Mouse (Mus musculus) C2C12 (cell line): ENCODE data around the gene Hoxa9. TPM values are rescaled to one million over a fixed set of nuclear protein-coding genes. Genes with fewer than 3 reads are reported as not detected.

Experiments used
- H3K27me3 ChIP-seq: one replicate; pipeline ENCODE4 v1.6.1; 2011; ENCODE audit not compliant: control insufficient read depth, insufficient read depth, insufficient read length
- H3K36me3 ChIP-seq: one replicate; pipeline ENCODE4 v1.6.1; 2011; ENCODE audit not compliant: control insufficient read depth, insufficient read depth
- H3K4me3 ChIP-seq: one replicate; pipeline ENCODE4 v1.5.1; 2011; ENCODE audit warnings: mild to moderate bottlenecking, control low read depth; ENCODE audit not compliant: poor library complexity, insufficient read depth, severe bottlenecking
- H3K79me2 ChIP-seq: one replicate; pipeline ENCODE4 v1.6.1; 2011; ENCODE audit not compliant: control insufficient read depth, insufficient read depth
- H3K79me3 ChIP-seq: one replicate; pipeline ENCODE4 v1.6.1; 2011; ENCODE audit warnings: low read depth, control low read depth
- H3ac ChIP-seq: one replicate; pipeline ENCODE3; 2011; ENCODE audit warnings: low read depth; ENCODE audit not compliant: control insufficient read depth, insufficient read length
- CEBPB ChIP-seq: IDR thresholded peaks from one replicate; pipeline ENCODE4 v1.6.1; 2011; ENCODE audit warnings: low read depth, mild to moderate bottlenecking, control low read depth, moderate library complexity
- CTCF ChIP-seq: IDR thresholded peaks from one replicate; pipeline ENCODE4 v1.5.1; 2011; ENCODE audit not compliant: control insufficient read depth, insufficient read depth, insufficient read length
- FOSL1 ChIP-seq: IDR thresholded peaks from one replicate; pipeline ENCODE4 v1.8.0; 2011; ENCODE audit warnings: mild to moderate bottlenecking, low read length; ENCODE audit not compliant: poor library complexity, insufficient read depth, severe bottlenecking
- MAX ChIP-seq: IDR thresholded peaks from one replicate; pipeline ENCODE4 v1.6.1; 2011; ENCODE audit warnings: mild to moderate bottlenecking, control low read depth
- MYOD1 ChIP-seq: IDR thresholded peaks from one replicate; pipeline ENCODE4 v1.6.1; 2011; ENCODE audit warnings: low read depth; ENCODE audit not compliant: control insufficient read depth, insufficient read length
- MYOG ChIP-seq: IDR thresholded peaks from one replicate; pipeline ENCODE4 v1.6.1; 2011; ENCODE audit not compliant: control insufficient read depth, insufficient read length; ENCODE audit errors: extremely low read depth
- USF1 ChIP-seq: IDR thresholded peaks from one replicate; pipeline ENCODE4 v1.6.1; 2011; ENCODE audit warnings: low read depth, mild to moderate bottlenecking, control low read depth, moderate library complexity
- long read RNA-seq, 2 experiments: library from polyadenylated mRNA; unstranded; transcript quantifications; one replicate each; pipeline ENCODE4 v2.0.0; 2019 to 2020
- polyA plus RNA-seq: library from polyadenylated mRNA; unstranded; fragments of >200 nt; fragmentation: generic; extraction: Trizol; gene quantifications from one replicate; pipeline ENCODE4 v1.2.1, GENCODE M21; 2012; ENCODE audit warnings: missing spikeins

Gene Hoxa9
- polyA plus RNA-seq, result 19.3 TPM
- long read RNA-seq, experiment 1, transcript Hoxa9-201 (2 exons, 3,226 nt), result minor isoform, 10 of 30 reads
- long read RNA-seq, experiment 1, transcript Hoxa9-202 (3 exons, 851 nt), result major isoform, 15 of 30 reads
- long read RNA-seq, experiment 1, partial matches to known transcripts, result 0 of 30 reads
- long read RNA-seq, experiment 1, other reads (novel, unspliced or antisense), result 5 of 30 reads
- long read RNA-seq, experiment 2, transcript Hoxa9-202 (3 exons, 851 nt), result major isoform, 47 of 95 reads
- long read RNA-seq, experiment 2, transcript Hoxa9-201 (2 exons, 3,226 nt), result minor isoform, 41 of 95 reads
- long read RNA-seq, experiment 2, partial matches to known transcripts, result 0 of 95 reads
- long read RNA-seq, experiment 2, other reads (novel, unspliced or antisense), result 7 of 95 reads

- H3K79me3 ChIP-seq, result peaks cover 85% of the 10 kb centered on the region
- H3K27me3 ChIP-seq, result no peaks in the 10 kb centered on the region
- TF ChIP-seq USF1, result no peak
- TF ChIP-seq MAX, result no peak
- TF ChIP-seq MYOD1, result no peak
- TF ChIP-seq FOSL1, result no peak
- no peak for TF ChIP-seq MYOG
- TF ChIP-seq CEBPB, result no peak
- H3ac ChIP-seq, result peak within 1 kb of the TSS; percentile 78
- no peaks in the 10 kb centered on the region for H3K36me3 ChIP-seq
- H3K79me2 ChIP-seq, result peaks cover 100% of the 10 kb centered on the region
- peak within 1 kb of the TSS; percentile 45 for H3K4me3 ChIP-seq
Observed at GRCm38 (mm10) chr6:52230516-52231165, at the start of gene Hoxa9. TSS of gene Hoxa9 (minus strand) at chr6:52231089.

GRCm38 (mm10) chr6:52276920-52277319, 46.0 kb upstream of the Hoxa9 start:
- Histone ChIP-seq H3ac (no peak overlapping the region), H3K79me3 (no peaks in the 10 kb centered on the region), H3K36me3 (no peaks in the 10 kb centered on the region), H3K27me3 (no peaks in the 10 kb centered on the region), H3K4me3 (no peak overlapping the region), H3K79me2 (no peaks in the 10 kb centered on the region)
- TF ChIP-seq MAX (no peak), USF1 (no peak), FOSL1 (no peak), CTCF (no peak), MYOD1 (no peak), CEBPB (no peak), MYOG (no peak)

GRCm38 (mm10) chr6:52276382-52276781, 45.5 kb upstream of the Hoxa9 start:
- H3K27me3 ChIP-seq, result no peaks in the 10 kb centered on the region
- no peak overlapping the region for H3ac ChIP-seq
- TF ChIP-seq CTCF (no peak), FOSL1 (no peak), USF1 (no peak), MYOG (no peak), CEBPB (no peak), MAX (no peak), MYOD1 (no peak)
- no peaks in the 10 kb centered on the region for H3K79me2 ChIP-seq
- no peaks in the 10 kb centered on the region for H3K79me3 ChIP-seq
- H3K36me3 ChIP-seq, result no peaks in the 10 kb centered on the region
- H3K4me3 ChIP-seq, result no peak overlapping the region

- TF ChIP-seq MYOD1 (peak; percentile 4), MAX (no peak)
- Histone ChIP-seq H3K4me3 (no peak overlapping the region), H3ac (no peak overlapping the region), H3K79me3 (no peaks in the 10 kb centered on the region), H3K27me3 (no peaks in the 10 kb centered on the region), H3K79me2 (no peaks in the 10 kb centered on the region), H3K36me3 (no peaks in the 10 kb centered on the region)
Observed at GRCm38 (mm10) chr6:52275563-52276280, 44.8 kb upstream of the Hoxa9 start.

- Histone ChIP-seq H3K79me2 (no peaks in the 10 kb centered on the region), H3K4me3 (no peak overlapping the region), H3K27me3 (no peaks in the 10 kb centered on the region), H3ac (no peak overlapping the region), H3K36me3 (no peaks in the 10 kb centered on the region), H3K79me3 (no peaks in the 10 kb centered on the region)
- TF ChIP-seq MYOG (no peak), FOSL1 (no peak), USF1 (no peak), CTCF (no peak)
Observed at GRCm38 (mm10) chr6:52274576-52274975, 43.7 kb upstream of the Hoxa9 start.
